Mouse (Mus musculus): Measurements from ENCODE around the gene Adamts6. TPM values are rescaled to one million over a fixed set of nuclear protein-coding genes. Genes with fewer than 3 reads are reported as not detected.

The Adamts6 gene
- total RNA-seq, 2 experiments from 2014 or later: 3.0 to 4.9 TPM

GRCm38 (mm10) chr13:104453271-104453974, 165.8 kb downstream of the Adamts6 start:
- DNase-seq: no peak

GRCm38 (mm10) chr13:104460287-104460686, 172.7 kb downstream of the Adamts6 start:
- DNase-seq: no peak
- intact Hi-C loops (cut with DNase I): no loop called here

More at GRCm38 (mm10) chr13:104453271-104453974, 165.8 kb downstream of the Adamts6 start:
- intact Hi-C loops (cut with DNase I): no loop called here

GRCm38 (mm10) chr13:104468061-104468460, 180.4 kb downstream of the Adamts6 start:
- intact Hi-C loops (cut with DNase I): no loop called here
- DNase-seq: no peak

DNA sequence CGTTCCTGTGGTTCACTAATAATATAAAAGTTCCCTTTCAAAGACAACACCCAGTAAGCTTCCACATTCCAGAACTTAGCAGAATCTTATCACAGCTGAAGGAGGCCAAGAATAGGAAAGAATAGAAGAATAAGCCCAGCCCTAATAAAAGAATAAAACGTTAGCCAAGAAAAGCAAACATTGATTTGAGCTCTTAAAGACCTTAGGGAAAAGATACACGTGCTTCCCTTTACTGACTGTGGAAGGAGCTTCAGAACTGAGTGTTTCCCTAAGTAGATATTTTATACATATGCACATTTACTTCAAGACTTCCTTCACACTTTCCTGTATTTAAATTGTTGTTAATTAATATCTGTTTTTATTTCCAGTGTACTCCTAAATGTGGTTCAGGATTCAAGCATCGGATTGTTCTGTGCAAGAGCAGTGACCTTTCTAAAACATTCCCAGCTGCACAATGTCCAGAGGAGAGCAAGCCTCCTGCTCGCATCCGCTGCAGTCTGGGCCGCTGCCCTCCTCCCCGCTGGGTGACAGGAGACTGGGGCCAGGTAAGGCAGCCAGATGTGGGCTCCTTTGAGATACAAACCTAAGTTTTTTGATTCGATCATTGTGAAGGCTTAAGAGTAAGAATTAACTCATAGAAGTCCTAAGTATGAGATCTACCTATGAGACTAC, 188.8 kb downstream of the Adamts6 start:
- intact Hi-C loops (cut with DNase I): no loop called here
- no peak for DNase-seq

DNA sequence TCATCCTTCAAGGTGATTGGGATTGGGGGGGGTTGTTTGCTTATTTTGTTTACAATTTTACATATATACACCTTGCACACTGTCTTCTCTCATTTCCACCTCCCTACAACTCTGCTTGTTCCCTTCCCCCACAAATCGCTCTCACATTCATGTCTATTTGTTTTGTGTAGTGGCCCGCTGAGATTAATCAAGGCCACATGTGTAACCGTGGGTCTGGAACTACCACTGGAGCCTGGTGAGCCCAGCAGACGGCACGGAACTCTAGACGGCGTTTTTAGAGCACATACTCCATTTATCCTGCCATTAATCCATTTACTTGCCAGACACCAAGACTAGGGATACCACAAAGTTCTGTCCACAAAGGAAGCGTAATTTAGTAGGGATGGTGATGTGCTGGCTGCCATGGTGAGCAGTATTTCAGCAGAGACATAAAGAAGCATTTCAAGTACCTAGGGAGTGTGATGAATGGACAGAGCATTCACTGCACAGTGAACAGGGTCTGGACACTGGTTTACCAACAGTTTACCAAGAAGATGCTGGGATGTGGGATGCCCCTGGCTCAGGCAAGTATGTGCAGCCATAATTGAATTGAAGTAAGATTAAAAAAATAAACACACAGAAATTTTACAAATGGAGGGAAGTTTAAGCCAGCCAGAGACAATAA, 194.9 kb downstream of the Adamts6 start:
- intact Hi-C loops (cut with DNase I): no loop called here
- DNase-seq: no peak

GRCm38 (mm10) chr13:104483111-104483722, 195.6 kb downstream of the Adamts6 start:
- intact Hi-C loops (cut with DNase I): no loop called here

DNA sequence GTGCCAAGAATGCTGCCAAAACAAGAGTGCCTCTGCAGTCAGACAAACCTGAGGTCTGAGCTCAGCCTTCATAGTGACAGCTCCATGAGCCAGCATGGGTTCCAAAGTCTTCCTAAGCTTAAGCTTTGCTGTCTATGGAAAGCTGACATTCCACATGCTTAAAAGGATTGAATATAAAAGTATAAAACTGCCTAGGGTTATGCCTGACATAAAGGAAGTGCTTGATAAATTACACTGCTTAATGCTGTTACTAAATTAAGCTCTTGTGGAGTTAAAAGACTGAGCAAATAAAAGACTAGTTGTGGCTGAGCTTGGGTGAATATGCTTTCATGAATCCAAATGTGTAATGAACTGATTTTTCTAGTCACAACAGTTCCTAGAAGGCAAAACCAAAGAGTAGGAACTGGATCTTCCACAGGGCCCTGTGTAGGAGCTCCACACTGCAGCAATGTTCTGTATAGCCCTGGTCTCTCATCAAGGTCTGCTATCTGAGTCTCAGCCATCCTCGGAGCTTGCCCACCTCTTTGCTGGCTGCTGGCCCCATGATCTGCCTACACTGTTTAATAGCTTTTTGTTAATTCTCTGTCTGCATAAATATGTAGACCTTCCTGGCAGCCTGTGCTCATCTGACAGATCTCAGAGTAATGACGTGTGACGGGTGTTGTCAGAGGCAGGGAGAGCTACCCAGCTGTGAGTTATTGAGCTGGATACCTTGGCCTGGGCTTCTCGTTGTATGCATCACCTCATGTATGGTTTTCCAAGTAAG, 203.6 kb downstream of the Adamts6 start:
- no peak for DNase-seq
- intact Hi-C loops (cut with DNase I): no loop called here

More at GRCm38 (mm10) chr13:104483111-104483722, 195.6 kb downstream of the Adamts6 start:
- no peak for DNase-seq

DNA sequence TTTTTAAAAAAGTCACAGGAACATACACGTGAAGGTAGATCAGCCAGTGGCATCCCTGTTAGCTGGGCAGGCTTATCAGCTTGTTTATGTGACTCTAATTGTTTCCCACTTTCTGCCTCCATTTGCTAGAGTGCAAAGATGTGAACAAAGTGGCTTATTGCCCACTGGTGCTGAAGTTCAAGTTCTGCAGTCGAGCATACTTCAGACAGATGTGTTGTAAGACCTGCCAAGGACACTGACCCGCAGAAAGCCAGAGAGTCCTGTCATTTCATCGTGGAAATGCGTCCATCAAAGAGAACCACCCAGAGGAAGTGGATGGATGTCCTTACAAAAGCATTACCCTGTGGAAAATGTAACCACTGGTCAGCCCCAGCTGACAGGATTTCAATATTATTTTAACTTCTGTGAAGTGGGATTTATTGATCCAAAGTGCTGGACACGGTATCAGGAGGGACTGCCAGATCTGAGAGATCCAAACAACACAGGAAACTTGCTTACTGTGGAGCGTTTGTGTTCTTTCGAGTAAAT, 205.9 kb downstream of the Adamts6 start:
- intact Hi-C loops (cut with DNase I): no loop called here
- no peak for DNase-seq

GRCm38 (mm10) chr13:104494200-104494873, 206.7 kb downstream of the Adamts6 start:
- intact Hi-C loops (cut with DNase I): no loop called here
- no peak for DNase-seq

DNA sequence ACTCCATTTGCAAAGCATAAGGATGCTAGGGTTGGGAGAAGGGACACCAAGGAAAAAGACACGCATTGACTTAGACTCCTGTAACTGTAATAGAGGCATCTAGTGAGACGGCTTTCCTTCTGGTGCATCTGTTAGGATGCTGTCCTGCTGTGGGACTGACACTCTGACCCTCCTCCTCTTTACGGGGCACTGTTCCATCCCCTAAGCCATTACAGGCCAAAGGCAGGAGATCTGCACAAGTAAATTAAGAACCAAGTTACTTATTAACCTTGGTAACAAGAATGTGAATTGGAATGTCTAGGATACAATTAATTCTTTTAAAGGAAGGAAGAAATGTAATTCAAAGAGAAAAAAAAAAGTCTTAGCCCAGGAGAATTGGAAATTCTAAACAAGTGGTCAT, 210.0 kb downstream of the Adamts6 start:
- intact Hi-C loops (cut with DNase I): no loop called here
- DNase-seq: no peak

GRCm38 (mm10) chr13:104498669-104499068, 211.0 kb downstream of the Adamts6 start:
- intact Hi-C loops (cut with DNase I): no loop called here
- no peak for DNase-seq

GRCm38 (mm10) chr13:104499116-104500040, 211.7 kb downstream of the Adamts6 start:
- intact Hi-C loops (cut with DNase I): no loop called here
- peak in 1 of 2 experiments; percentile 10 for DNase-seq

GRCm38 (mm10) chr13:104502406-104502805, 214.8 kb downstream of the Adamts6 start:
- DNase-seq: no peak
- intact Hi-C loops (cut with DNase I): no loop called here

GRCm38 (mm10) chr13:104504043-104504442, 216.4 kb downstream of the Adamts6 start:
- intact Hi-C loops (cut with DNase I): no loop called here
- no peak for DNase-seq

DNA sequence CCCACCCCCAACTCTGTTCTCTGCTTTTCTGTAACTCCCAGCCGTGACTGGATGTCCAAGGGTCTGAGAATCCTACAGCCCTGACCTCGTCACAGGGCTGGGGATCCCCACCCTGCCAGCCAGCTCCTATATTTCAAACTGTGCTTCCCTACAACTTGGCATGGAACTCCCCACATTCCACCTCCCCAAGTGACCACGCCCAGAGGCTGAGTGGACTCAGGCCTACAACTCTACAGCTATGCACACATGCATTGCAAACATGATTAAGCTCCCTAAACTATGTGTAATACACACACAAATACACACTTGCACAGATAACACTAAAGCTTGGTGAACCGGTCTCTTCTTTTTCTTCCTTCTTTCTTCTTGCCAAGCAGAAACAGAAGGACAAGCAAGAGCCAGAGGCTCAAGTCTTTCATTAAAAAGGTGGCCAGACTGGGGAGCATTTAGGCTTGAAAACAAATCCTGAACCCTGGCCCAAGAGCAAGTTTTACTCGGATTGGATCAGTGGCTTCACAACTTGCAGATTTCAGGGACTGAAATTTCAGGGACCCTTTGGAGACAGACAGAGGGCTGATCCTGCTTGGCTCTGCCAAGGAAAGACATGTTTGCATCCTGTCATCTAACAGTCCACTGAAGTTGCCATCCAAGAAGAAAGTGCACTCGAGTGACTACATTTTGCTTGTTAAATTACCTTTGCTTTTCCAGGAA, 218.7 kb downstream of the Adamts6 start:
- intact Hi-C loops (cut with DNase I): no loop called here

DNA sequence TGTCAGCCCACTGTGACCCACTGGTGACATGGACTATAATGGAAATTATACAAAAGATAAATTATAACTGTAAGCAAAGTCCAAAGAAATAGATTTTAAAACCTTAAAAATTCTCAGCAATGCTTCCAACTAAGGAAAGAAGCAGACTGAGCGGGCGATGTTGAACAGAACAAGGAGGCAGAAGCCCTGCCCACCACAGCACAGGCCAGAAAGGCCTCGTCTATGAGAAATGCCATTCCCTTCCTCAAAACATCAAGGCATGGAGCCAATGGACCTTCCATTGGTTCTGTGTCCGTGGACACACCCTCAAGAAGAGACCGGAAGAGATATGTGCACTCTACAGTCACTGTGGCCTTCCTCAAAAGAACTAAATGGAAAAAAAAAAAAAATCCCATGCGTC, 220.0 kb downstream of the Adamts6 start:
- intact Hi-C loops (cut with DNase I): no loop called here

More for the DNA sequence above, 218.7 kb downstream of the Adamts6 start:
- no peak for DNase-seq

DNA sequence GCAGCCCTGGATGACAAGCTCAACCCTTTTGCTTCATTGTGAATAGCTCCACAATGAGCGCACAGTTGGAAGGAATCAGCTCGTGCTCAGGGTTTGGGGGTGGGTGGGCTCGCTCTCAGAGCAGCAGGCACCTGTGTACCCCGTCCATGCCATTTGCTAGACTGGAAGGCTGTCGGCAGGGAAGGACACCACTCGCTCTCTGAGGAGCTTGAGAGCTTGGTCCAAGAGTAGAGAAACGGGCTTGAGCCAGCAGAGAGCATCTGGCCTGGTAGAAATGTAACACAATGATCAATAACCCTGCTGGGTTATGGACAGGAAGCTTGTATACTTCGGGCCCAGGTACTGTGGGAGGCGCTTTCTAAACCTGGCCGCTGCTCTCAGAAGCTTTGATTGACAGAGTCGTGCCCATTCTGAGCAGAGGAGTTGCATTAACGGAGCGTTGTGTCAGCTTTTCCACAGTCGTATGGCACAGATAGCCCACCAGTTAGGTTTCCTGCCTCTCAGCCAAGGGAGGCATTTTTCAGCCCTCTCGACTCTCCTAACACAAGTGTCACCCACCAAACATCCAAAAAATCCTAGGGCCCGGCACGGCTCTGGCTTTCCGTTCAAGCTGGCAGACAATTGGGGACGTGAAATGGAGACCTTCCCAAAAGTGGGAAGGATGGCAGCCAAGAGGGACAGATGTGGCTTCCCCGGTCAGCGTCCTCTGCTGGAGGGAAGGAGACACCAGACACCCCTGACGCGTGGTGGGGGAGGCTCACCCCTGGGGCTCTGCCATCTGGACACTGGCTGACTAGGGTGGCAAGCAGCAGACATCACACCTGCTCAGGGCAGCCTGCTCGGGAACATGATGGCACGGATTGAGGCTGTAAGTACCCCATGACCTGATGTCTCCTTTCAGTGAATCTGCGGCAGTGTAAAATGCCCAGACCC, 222.2 kb downstream of the Adamts6 start:
- intact Hi-C loops (cut with DNase I): no loop called here
- DNase-seq: peak; percentile 29 to 42

More for the DNA sequence above, 220.0 kb downstream of the Adamts6 start:
- no peak for DNase-seq

All from heart, postnatal 36 days (tissue).